Mouse (Mus musculus) forebrain, embryonic 14.5 days (tissue): ENCODE data around the gene Olfr716. TPM values are rescaled to one million over a fixed set of nuclear protein-coding genes. Genes with fewer than 3 reads are reported as not detected.
"Not testable (repeated sequence)": the region's sequence is repeated elsewhere in the genome, so short reads cannot be mapped to it uniquely, and the experiment has no call there.

Experiments
- ATAC-seq: fragments of 200-750 bp; cut with Nextera tagmentation; 2 replicates; pipeline ENCODE4 v1.8.0; 2017; ENCODE audit warnings: mild to moderate bottlenecking, moderate library complexity
- DNase-seq: peaks from one replicate; pipeline ENCODE4 v3.0.0-alpha.2; 2015; ENCODE audit warnings: low spot score
- H3K27ac ChIP-seq: fragments of 300-500 bp; sonication (generic); 2 replicates; pipeline ENCODE4 v1.5.1; 2014; ENCODE audit warnings: low read depth, mild to moderate bottlenecking, control low read depth, low read length, moderate library complexity
- H3K27me3 ChIP-seq: fragments of 300-500 bp; sonication (generic); replicated peaks from 2 replicates; pipeline ENCODE4 v1.6.1; 2014; ENCODE audit warnings: low read length, control low read depth, mixed read lengths; ENCODE audit not compliant: control insufficient read depth, insufficient read depth
- H3K36me3 ChIP-seq: fragments of 300-500 bp; sonication (generic); 2 replicates; pipeline ENCODE4 v1.6.1; 2014; ENCODE audit warnings: low read length, control low read depth; ENCODE audit not compliant: control insufficient read depth, insufficient read depth
- H3K4me1 ChIP-seq: fragments of 300-500 bp; sonication (generic); 2 replicates; pipeline ENCODE4 v1.6.1; 2014; ENCODE audit warnings: antibody characterized with exemption, low read length, control low read depth; ENCODE audit not compliant: control insufficient read depth, insufficient read depth
- H3K4me2 ChIP-seq: fragments of 300-500 bp; sonication (generic); 2 replicates; pipeline ENCODE4 v1.6.1; 2014; ENCODE audit warnings: mild to moderate bottlenecking, control low read depth, low read length
- H3K4me3 ChIP-seq: fragments of 300-500 bp; sonication (generic); 2 replicates; pipeline ENCODE4 v1.5.1; 2014; ENCODE audit warnings: low read depth, low read length, control low read depth
- H3K9ac ChIP-seq: fragments of 300-500 bp; sonication (generic); 2 replicates; pipeline ENCODE4 v1.6.1; 2014; ENCODE audit warnings: mild to moderate bottlenecking, low read length, control low read depth, moderate library complexity
- H3K9me3 ChIP-seq: fragments of 300-500 bp; sonication (generic); replicated peaks from 2 replicates; pipeline ENCODE4 v1.6.1; 2016; ENCODE audit warnings: low read length, control low read depth, mixed read lengths; ENCODE audit not compliant: control insufficient read depth
- WGBS: fragments of 180-500 bp; shearing (Covaris S2); extraction: QIAGEN DNeasy Blood & Tissue Kit; methylation state at CpG from one replicate; pipeline ENCODE4 v1.1.7; 2014; 5-methylcytosine and 5-hydroxymethylcytosine counted together
- polyA plus RNA-seq: library from polyadenylated mRNA; unstranded; fragments of >200 nt; fragmentation: Nextera tagmentation; extraction: Ambion mirVana; gene quantifications from 2 replicates; pipeline ENCODE4 v1.2.1, GENCODE M21; 2014

Gene Olfr716
- not detected in 2 replicates for polyA plus RNA-seq

GRCm38 (mm10) chr7:107138027-107138426 lies at the start of gene Olfr716:
Gene Olfr716, plus strand, starts transcription at chr7:107138327.
- H3K9me3 ChIP-seq, H3K4me1 ChIP-seq, H3K4me3 ChIP-seq, DNase-seq, H3K36me3 ChIP-seq, ATAC-seq, H3K4me2 ChIP-seq, H3K9ac ChIP-seq, H3K27me3 ChIP-seq, H3K27ac ChIP-seq: not testable (repeated sequence)
- 79% methylated on average over 2 of the region's 2 CpGs for WGBS

DNA sequence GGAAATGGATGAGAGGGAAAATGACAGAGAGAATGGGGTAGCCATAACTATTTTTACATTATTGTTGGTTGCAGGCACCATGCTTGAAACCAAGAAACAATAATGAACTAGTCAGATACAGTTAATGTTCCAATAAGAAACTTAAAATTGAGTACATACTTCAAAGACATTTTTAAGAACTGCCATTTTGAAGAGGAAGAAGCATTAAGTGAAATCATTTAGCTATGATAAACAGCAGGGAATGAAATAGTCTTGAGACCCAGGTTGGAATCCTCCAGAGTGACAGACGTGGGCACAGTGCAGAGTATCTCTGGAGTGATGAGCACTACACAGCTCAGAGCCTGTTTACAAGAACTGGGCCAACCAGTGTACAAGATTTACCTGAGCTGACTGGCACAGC lies 45.2 kb upstream of the Olfr716 start, which contains the start of gene Olfr17:
TSS of gene Olfr17 (plus strand) at position 301 of the 400 bp plus-strand sequence.
- no peak within 1 kb of the TSS for H3K4me3 ChIP-seq
- H3K4me1 ChIP-seq: no peaks in the 10 kb centered on the region
- H3K9me3 ChIP-seq: no peaks in the 10 kb centered on the region
- DNase-seq (no peak), ATAC-seq (no peak)
- no peaks in the 10 kb centered on the region for H3K36me3 ChIP-seq
- H3K9ac ChIP-seq: no peak within 1 kb of the TSS
- no peak within 1 kb of the TSS for H3K4me2 ChIP-seq
- H3K27me3 ChIP-seq: no peaks in the 10 kb centered on the region
- H3K27ac ChIP-seq: no peak within 1 kb of the TSS
- 62% methylated on average over 1 of the region's 1 CpGs for WGBS

- not testable (repeated sequence) for H3K27me3 ChIP-seq, H3K36me3 ChIP-seq, ATAC-seq, H3K4me3 ChIP-seq, H3K27ac ChIP-seq, H3K9me3 ChIP-seq, H3K4me2 ChIP-seq, DNase-seq, H3K4me1 ChIP-seq, H3K9ac ChIP-seq
- 82% methylated on average over 1 of the region's 2 CpGs for WGBS
Observed at GRCm38 (mm10) chr7:107110269-107110668, 27.9 kb upstream of the Olfr716 start, which contains the start of gene Olfr715b. Gene Olfr715b, minus strand, starts transcription at chr7:107110369.

GRCm38 (mm10) chr7:107130983-107131382 lies 7.1 kb upstream of the Olfr716 start, which contains the start of gene Olfr715:
Gene Olfr715, minus strand, starts transcription at chr7:107131083.
- WGBS: 94% methylated on average over 2 of the region's 3 CpGs

DNA sequence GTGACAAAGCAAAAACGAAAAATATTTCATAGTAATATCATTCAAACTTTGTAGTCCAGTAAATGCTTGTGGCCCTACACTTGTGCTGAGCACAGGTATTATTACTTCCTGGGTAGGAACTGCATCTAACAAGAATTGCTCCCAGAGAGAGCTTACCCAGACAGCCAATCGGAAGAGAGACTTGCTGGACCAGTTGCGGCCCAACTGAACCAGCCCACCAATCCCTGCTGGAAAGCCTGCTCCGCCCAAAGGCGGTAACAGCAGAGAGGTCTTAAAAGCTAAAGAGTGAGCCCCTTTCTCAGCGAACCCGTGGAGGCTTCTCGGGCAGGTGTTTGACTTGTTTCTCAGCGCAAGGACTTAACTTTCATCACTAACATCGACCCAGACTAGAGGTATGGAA lies 28.6 kb downstream of the Olfr716 start, which contains the start of gene Nlrp14:
TSS of gene Nlrp14 (plus strand) at position 301 of the 400 bp plus-strand sequence.
- Histone ChIP-seq H3K4me1 (no peaks in the 10 kb centered on the region), H3K27ac (no peak within 1 kb of the TSS), H3K36me3 (no peaks in the 10 kb centered on the region), H3K27me3 (no peaks in the 10 kb centered on the region), H3K9me3 (no peaks in the 10 kb centered on the region), H3K9ac (no peak within 1 kb of the TSS), H3K4me3 (no peak within 1 kb of the TSS), H3K4me2 (no peak within 1 kb of the TSS)
- DNase-seq (no peak), ATAC-seq (no peak)
- 88% methylated on average over 10 of the region's 10 CpGs for WGBS

More at GRCm38 (mm10) chr7:107130983-107131382, 7.1 kb upstream of the Olfr716 start, which contains the start of gene Olfr715:
- H3K4me1 ChIP-seq, H3K4me3 ChIP-seq, H3K27me3 ChIP-seq, ATAC-seq, H3K27ac ChIP-seq, H3K36me3 ChIP-seq, DNase-seq, H3K4me2 ChIP-seq, H3K9me3 ChIP-seq, H3K9ac ChIP-seq: not testable (repeated sequence)

- WGBS: 49% methylated on average over 2 of the region's 2 CpGs
- Histone ChIP-seq H3K9ac (no peak overlapping the region), H3K4me1 (no peaks in the 10 kb centered on the region), H3K4me3 (no peak overlapping the region), H3K36me3 (no peaks in the 10 kb centered on the region), H3K4me2 (no peak overlapping the region), H3K27me3 (no peaks in the 10 kb centered on the region), H3K9me3 (no peaks in the 10 kb centered on the region), H3K27ac (no peak overlapping the region)
- DNase-seq (no peak), ATAC-seq (no peak)
Observed at GRCm38 (mm10) chr7:107180406-107180805, 42.3 kb downstream of the Olfr716 start.

Other genes starting within 250 kb of the Olfr716 start
- not detected in 2 replicates for gene Olfr707, start 237.1 kb upstream of the Olfr716 start, polyA plus RNA-seq
- not detected in 2 replicates for gene Olfr1532-ps1, start 230.3 kb upstream of the Olfr716 start, polyA plus RNA-seq
- not detected in 2 replicates for gene Olfr709-ps1, start 206.1 kb upstream of the Olfr716 start, polyA plus RNA-seq
- gene Olfr710, start 190.0 kb upstream of the Olfr716 start, polyA plus RNA-seq: not detected in 2 replicates
- gene Olfr6, start 174.4 kb upstream of the Olfr716 start, polyA plus RNA-seq: not detected in 2 replicates
- not detected in 2 replicates for gene Olfr711, start 162.9 kb upstream of the Olfr716 start, polyA plus RNA-seq
- gene Olfr2, start 132.3 kb upstream of the Olfr716 start, polyA plus RNA-seq: not detected in 2 replicates
- not detected in 2 replicates for gene Olfr713, start 107.2 kb upstream of the Olfr716 start, polyA plus RNA-seq
- not detected in 2 replicates for gene Olfr714, start 67.3 kb upstream of the Olfr716 start, polyA plus RNA-seq
- gene Olfr17, start 45.1 kb upstream of the Olfr716 start, polyA plus RNA-seq: not detected in 2 replicates
- not detected in 2 replicates for gene Olfr715b, start 28.0 kb upstream of the Olfr716 start, polyA plus RNA-seq
- not detected in 2 replicates for gene Olfr715, start 7.2 kb upstream of the Olfr716 start, polyA plus RNA-seq
- gene Nlrp14, start 28.7 kb downstream of the Olfr716 start, polyA plus RNA-seq: not detected in 2 replicates
- gene Rbmxl2, start 71.1 kb downstream of the Olfr716 start, polyA plus RNA-seq: not detected in 2 replicates
- gene Syt9, start 232.4 kb downstream of the Olfr716 start, polyA plus RNA-seq: 7.0 and 8.4 TPM in 2 replicates